Mouse (Mus musculus) kidney, adult 8-10 months (tissue): ENCODE results near the gene Zfp143.
"Not testable (repeated sequence)": the region's sequence is repeated elsewhere in the genome, so short reads cannot be mapped to it uniquely, and the experiment has no call there.

ENCODE experiments used
- DNase-seq, 2 experiments: peaks; one replicate each; pipeline ENCODE4 v3.0.0; 2022

Zfp143 gene

DNA sequence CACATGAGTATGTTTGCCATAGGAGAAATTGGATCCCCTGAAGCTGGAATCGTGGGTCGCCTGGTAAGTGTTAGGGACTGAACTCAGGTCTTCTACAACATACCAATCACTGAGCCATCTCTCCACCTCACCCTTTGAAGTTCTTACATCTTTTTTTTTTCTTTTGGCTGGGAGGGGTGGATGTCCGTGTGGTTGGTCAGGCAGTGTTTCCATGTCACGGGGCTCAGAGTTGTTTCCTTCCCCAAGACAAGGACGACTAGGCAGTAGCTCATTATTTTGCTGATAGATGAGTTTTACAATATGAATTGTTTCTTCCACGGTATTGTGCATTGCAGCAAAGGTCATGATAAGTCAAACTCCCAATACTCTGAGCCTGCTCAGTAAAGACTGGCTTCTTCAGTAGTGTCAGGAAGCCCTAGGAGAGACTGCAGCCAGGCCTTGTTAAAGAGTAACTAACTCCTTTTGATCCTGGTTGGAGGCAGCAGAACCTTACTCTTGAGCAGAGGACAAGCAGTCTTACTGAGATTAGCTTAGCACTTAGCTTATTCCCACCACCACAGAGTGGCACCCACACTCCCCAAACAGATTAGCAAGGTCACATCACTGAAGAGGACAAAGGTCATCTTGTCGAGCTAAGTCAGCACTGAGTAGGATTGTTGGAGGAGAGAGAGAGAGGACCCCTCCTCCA is 36.2 kb downstream of the Zfp143 start:
- DNase-seq = peak; percentile 74 to 89

DNA sequence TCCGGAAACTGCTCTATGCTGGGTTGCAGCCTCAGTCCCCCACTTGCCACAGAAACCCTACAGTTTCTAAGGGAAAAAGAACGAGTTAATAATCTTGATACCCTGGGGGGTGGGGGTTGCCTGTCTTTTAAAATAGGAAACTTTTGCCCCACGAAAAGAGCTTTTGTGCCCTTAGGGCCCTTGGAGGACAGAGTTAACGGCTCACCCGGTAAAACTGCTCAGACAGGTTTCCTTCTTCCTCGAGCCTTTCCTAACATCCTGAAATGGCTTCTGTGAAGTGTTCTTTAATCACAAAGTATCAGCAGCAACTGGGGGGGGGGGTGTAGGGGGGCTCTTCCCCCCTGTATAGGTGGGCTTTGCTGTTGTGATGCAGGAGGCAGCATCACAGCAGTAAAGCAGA is 39.8 kb downstream of the Zfp143 start:
- no peak for DNase-seq

DNA sequence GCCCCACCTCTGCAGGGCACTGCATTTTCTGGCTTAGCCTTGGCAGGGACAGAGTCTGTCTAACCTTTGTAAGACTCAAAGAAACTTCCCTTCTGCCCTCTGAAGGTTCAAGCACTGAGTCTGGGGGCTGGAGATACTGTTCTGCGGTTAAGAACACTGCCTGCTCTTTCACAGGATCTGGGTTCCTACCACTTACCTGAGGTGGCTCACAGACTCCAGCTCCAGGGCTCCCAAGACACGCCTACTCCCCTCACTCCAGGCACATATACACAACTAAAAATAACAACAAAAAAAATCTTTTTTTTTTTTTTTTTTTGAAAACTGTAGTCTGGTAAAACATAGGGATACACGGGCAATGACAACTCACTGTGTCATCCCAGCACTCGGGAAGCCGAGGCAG is 40.2 kb downstream of the Zfp143 start:
- DNase-seq = no peak

DNA sequence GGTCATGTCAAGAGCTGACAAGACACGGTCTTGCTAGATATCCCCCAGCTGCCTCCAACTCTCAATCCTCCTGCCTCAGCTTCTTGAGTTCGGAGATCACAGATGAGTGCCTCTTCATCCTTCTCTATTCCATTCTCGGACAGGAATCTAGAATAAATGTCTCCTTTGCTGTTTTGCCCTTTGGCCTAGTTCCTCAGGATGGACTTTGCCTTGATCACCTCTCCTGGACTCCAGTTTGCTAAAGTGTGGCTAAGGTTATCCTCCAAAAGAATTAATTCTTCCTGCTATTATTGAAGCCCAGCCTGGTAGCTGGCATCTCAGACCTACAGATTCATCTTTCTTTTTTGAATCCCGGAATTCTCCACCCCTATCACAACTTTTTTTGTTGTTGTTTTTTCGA is 44.0 kb downstream of the Zfp143 start:
- DNase-seq = peak; percentile 63 to 77

DNA sequence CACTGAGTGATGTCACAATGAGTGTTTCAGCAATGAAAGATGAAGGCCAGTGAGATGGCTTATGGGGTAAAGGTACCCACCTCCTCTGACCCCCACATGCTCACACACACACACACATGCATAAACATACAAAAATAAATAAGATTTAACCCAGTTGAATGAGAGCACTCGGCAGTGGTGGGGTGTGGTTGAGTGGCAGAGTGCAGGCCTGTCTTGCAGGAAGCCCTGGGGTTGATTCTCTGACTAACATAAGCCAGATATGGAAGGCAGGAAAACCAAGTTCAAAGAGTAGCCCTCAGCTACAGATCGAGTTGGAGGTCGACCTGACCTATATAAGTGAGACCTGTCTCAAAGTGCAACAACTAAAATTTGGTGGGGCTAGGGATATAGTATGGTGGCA is 45.6 kb downstream of the Zfp143 start:
- no peak for DNase-seq

DNA sequence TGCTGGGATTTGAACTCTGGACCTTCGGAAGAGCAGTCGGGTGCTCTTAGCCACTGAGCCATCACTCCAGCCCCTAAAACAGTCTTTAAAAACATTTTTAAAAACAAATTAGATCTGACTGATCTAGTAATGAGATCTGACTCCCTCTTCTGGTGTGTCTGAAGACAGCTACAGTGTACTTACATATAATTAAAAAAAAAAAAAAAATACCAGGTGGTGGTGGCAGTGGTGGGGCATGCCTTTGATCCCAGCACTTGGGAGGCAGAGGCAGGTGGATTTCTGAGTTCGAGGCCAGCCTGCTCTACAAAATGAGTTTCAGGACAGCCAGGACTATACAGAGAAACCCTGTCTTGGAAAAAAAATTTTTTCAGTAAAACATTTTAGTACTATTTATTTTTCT is 47.5 kb downstream of the Zfp143 start:
- not testable (repeated sequence) for DNase-seq

DNA sequence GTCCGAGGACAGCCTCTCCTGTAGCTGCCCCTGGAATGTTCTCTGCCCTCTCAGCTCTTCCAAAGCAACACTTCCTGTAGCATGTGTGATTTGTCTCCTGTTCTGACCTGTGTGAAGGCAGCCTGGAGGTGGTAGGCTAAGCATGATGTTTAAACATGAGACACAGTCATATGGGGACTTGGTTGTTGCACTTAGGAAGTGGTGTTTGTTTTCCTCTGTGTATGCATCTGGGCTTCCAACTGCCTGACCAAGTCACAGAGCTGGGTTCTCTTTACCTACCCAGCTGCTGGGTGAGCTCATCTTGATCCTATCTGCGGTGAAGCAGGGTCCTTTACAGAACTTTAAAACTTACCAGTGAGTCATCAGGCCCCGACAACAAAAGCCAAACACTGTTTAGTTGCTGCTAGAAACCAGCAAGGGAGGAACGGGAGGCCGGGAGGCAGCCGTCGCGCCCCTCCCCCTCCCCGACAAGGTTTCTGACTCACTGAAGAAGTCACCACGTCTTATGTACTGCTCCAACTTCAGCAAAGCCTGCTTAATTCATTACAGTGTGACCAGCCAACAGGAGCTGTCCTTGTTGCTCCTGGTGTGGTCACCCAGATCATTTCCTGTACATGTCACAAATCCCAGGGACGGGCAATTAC is 48.1 kb downstream of the Zfp143 start:
- peak in 1 of 2 experiments; percentile 51 for DNase-seq

DNA sequence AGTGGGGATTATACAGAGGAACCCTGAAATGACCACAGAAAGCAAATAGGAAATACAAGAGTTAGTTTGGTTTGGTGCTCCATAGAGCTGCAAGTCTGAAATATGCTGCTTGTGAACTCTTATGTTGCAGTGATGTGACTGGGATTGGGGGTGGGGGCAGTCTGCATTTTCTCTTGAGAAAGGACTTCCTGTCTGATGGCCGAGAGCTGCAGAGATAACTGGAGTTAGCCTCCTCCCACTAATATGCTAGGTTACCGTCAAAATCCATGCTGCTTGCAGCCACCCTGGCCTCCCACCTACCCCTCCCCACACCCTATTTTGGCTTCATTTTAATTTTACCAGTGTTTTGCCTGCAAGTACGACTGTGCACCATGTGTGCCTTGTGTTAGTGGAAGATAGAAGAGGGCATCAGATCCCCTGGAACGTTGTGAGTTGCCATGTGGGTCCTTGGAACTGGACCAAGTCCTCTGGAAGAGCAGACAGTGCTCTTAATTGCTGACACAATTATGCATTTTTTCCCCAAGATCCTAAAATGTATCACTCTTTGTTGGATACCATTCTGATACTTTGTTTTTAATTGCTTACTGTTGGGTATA is 49.1 kb downstream of the Zfp143 start:
- DNase-seq = no peak

DNA sequence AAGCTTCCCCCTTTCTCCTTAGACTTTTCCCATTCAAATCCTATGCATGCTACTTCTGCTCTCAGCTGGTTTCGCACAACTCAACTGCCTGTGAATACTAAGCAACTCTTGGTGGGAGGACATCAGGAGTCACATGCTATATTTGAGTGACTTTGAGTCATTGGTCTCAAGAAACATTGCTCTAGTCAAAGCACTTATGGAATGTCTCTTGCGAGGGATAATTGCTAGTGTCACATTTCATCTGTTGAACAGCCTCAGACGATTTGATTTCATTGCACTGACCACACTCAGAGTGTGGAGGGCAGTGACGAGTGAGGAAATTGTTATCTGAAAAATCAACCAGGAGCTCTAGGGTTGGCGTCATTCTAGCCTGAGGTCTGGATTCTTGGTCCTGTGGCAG is 53.7 kb downstream of the Zfp143 start:
- DNase-seq = no peak

DNA sequence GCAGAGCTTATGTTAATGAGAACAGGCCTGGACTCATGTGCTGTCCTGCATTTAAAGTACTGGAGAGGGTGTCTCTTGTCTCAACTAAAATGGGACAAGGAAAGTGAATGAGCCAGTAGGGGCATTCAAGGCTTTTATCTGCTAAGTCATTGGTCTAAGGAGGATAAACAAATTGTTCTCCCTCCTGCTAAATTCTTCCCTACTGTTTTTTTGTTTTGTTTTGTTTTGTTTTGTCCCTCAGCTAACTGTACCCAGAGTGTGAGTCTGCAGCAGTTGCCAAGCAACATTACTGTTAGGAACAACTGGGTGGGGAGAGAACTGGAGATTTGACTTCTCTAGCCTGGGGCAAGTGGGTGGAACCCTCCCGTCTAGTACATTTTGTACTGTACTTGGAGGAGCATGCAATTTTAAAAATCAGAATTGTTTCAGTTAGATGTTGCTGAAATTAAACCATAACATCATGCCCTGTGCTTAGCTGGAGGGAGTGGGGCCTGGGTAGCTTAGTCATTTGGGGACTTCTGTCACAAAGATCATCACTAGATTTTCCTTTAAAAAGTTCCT is 55.8 kb downstream of the Zfp143 start:
- DNase-seq = peak; percentile 64 to 69

DNA sequence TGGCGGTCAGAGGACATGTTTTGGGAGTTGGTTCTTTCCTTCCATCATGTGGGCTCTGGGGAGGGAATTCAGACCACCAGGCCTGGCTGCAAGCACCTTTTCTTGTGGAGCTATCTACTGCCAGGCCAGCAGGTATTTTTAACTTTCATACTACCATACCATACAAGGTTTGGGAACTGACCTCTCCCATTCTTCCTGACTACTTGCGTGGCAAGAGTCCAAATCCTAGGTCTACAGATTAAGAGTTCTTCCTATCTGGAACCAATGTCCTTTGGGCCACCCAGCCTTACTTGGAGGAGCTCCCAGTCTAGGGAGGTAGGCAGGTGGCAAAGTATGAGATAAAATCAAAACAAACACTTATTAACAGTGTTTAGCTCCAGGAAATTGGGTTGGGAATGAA is 57.4 kb downstream of the Zfp143 start:
- no peak for DNase-seq

DNA sequence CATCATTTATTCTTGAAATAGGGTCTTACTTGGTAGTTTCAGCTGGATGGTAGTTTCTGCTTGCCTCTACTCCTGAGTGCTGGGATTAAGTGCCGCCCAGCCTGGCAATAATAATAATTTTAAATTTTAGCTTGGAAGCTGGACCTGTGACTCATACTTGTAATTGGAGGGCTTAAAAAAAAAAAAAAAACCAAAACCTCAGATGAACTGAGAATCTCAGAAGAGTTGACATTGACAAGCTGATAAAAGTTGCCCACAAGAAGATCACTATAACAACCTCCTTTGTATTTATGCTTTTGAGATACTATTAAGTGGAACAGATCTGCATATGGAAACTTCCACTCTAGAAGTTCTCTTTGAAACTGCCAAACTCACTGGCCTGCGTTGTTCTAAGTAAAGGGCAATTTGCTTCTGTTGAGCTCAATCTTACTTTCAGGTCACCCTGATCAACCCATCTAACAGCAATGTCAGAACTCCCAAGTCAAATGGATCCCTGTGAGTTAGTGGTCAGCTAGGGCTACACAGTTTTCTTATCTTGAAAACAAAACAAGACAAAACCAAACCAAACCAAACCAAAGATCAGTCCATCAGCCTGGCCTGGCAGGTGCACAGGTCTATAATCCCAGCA is 59.3 kb downstream of the Zfp143 start:
- DNase-seq = no peak

DNA sequence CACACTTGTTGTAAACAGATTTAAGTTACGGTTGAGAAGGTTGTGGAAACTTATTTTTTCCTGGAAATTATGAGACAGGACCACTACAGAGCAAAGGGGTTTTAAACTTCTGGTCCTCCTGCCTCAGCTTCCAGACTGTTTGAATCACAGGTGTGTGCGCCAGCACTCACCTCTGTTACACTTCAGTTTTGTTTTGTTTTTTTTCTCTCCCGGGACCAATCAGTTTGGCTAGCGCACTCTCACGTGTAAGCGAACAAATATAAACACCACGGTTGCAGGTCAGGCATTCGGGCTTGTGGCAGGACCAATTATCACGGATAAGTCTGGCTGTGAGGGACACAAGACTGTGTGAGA is 60.1 kb downstream of the Zfp143 start:
- DNase-seq = no peak

DNA sequence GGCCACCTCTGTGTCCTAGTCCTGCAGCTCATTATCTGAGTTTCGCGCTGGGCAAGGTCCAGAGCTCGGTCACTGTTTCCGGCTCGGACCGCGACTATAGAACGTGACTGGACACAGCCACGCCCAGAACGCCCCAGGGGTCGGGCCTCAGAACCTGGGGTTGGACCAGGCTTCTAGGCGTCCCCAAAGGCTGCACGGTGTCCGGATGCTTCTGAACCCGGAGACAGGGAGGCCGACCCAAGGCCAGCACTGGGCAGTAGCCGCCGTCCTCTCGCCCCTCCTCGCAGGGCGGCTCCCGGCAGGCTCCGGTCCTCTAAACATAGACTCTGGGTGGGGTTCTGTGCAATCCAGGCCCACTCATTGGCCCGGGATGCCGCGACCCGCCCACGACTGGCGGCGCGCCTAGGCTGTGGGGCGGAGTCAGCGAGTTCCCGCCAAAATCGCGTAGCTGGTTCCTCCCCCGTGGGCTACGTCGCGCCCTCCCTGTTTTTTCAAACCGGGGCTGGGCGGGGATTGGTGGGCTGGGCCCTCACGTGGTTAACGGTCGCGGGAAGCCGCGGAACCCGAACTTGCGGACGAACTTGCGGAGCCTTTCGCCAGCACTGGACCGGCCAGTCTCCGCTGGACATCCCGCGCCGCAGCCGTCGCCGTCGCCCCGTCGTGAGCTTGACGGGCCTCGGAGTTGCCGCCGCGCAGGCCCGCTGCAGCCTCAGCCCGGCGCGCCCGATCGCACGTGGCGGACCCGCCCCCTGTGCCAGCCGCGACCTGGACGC is 60.7 kb downstream of the Zfp143 start, which contains the start of gene Wee1:
Gene Wee1 (plus strand): TSS at position 531 of the 773 bp plus-strand sequence.
- DNase-seq = peak; percentile 99

DNA sequence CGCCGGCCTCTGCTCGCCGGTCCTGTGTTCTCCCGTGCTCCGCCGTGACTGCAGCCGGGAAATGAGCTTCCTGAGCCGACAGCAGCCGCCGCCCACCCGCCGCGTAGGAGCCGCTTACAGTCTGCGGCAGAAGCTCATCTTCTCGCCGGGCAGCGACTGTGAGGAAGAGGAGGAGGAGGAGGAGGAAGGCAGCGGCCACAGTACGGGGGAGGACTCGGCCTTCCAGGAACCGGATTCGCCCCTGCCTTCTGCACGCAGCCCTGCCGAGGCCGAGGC is 61.2 kb downstream of the Zfp143 start:
- DNase-seq = no peak

DNA sequence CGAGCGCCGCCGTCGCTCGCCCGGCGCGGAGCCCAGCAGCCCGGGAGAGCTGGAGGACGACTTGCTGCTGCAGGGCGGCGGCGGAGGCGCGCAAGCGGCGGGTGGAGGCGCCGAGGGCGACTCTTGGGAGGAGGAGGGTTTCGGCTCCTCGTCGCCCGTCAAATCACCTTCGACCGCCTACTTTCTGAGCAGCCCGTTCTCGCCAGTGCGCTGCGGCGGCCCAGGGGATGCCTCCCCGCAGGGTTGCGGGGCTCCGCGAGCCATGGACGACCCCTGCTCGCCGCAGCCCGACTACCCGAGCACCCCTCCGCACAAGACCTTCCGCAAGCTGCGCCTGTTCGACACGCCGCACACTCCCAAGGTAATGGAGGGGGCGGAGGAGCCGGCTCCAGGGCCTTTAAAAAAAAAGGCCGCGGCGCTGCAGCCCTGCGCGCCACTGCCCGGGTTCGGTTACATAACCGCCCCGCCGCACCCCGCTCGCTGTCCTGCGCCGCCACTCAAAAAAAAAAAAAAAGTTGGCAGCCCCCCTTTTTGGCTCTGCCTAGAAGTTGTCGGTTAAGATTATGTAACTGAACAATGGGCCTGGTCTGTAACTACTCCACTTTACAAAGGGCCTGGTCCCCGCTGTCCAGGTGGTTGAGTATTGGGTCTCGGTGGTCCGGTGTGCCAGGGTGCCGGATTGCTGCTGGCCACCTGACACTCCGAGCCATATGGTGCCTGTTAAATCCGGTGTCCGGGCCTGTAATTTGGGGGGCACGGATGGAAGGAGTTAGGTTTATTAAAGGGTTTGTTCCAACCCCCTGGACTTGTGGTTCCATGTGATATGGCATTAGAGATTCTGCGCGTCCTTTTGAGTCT is 61.8 kb downstream of the Zfp143 start:
- DNase-seq = peak; percentile 82 to 86

DNA sequence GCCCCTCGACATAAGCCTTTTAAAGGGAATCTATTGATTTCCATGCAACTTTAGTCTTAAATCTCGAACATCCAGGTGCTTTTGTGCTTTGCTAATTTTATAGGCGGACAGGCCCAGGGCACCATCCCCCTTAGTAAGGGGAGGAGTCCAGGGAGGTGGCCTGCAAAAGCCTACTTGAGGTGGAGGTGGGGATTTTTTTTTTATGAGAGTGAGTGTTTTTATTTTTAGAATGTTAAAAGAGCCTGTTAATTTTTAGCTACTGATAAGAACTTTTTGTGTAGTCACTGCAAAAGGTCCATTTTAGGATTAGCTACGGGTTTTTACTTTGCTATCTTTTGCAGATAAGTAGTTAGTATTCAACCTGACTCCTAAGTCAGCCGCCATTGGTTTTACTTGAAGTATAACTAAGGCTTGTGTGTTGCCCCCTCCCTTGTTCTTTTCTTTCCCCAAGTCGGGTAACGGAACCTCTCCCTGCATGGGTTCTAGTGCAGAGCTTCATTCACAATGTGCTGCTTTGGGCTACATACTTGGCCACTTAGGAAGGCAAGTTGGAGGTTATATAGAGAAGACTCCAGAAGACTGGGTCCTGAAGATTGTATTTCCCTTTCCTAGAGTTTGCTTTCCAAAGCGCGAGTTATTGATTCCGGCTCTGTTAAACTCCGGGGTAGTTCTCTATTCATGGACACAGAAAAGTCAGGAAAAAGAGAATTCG is 63.0 kb downstream of the Zfp143 start:
- peak; percentile 44 to 57 for DNase-seq

DNA sequence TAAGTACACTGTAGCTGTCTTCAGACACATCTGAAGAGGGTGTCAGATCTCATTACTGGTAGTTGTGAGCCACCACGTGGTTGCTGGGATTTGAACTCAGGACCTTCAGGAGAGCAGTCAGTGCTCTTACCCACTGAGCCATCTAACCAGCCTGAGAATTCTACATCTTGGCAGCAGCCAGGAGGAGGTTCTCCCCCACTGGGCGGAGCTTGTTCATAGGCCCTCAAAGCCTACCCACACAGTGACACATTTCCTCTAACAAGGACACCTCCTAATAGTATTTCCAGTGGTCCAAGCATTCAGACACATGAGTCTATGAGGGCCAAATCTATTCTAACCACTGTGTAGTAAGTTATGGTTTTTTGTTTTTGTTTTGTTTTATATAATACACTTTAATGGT is 67.5 kb downstream of the Zfp143 start:
- no peak for DNase-seq

DNA sequence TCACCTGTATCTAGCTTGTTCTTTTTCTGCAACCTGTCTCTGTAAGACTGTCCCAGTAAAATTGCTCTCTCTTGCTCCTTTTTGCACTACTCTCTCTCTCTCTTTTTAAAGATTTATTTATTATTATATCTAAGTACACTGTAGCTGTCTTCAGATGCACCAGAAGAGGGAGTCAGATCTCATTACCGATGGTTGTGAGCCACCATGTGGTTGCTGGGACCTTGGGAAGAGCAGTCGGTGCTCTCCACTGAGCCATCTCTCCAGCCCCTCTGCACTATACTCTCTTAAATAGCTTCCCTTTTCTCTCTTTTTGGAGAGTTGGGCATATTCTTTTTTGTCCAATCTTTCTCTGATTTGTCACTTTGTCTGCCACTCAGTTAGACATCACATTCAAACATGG is 71.3 kb downstream of the Zfp143 start:
- not testable (repeated sequence) for DNase-seq

DNA sequence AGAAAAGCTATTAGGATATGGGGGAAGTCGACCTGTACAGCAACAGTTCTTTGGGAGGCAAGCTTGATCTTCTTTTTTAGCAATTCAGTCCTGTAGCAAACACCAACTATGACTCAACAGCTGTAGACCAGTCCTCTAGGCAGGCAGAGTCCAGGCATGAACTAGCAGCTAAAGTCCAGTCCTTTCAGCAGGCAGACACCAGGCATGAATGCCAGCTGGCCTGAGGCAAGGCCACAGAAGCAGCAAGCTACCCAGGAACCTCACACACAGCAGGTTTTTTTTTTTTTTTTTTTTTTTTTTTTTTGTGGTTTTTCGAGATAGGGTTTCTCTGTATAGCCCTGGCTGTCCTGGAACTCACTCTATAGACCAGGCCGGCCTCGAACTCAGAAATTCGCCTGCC is 73.0 kb downstream of the Zfp143 start:
- DNase-seq = no peak

DNA sequence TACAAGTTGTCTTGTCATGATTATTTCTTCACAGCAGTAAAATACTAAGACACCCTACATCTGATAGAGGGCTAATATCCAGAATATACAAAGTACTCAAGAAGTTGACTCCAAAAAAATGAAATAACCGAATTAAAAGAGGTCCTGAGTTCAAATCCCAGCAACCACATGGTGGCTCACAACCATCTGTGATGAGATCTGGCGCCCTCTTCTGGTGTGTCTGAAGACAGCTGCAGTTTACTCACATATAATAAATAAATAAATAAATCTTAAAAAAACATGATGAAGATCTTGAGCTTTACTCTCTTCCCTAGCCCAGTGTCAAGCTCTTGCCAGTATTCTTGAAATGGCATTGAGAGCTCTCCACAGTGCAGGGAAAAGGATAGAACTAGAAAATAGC is 77.5 kb downstream of the Zfp143 start:
- DNase-seq = no peak
